Mouse (Mus musculus) midbrain, embryonic 12.5 days (tissue): ENCODE results near the gene Klk1b26. TPM values are rescaled to one million over a fixed set of nuclear protein-coding genes. Genes with fewer than 3 reads are reported as not detected.

Source experiments
- polyA plus RNA-seq: library from polyadenylated mRNA; unstranded; fragments of >200 nt; fragmentation: Nextera tagmentation; extraction: Ambion mirVana; gene quantifications from 2 replicates; pipeline ENCODE4 v1.2.1, GENCODE M21; 2016

Klk1b26 gene
- polyA plus RNA-seq, 1 experiment from 2014 or later, result not detected

Other genes with a start within 250 kb of the Klk1b26 start
- gene Klk12, start 243.3 kb upstream of the Klk1b26 start, polyA plus RNA-seq, result not detected in 2 replicates
- gene Klk11, start 237.6 kb upstream of the Klk1b26 start, polyA plus RNA-seq, result not detected in 2 replicates
- gene Klk10, start 231.1 kb upstream of the Klk1b26 start, polyA plus RNA-seq, result 0.13 TPM in 1 of 2 replicates, not detected in the other
- not detected in 2 replicates for gene Klk9, start 220.3 kb upstream of the Klk1b26 start, polyA plus RNA-seq
- gene Klk8, start 214.6 kb upstream of the Klk1b26 start, polyA plus RNA-seq, result 6.1 and 6.3 TPM in 2 replicates
- gene Klk7, start 200.9 kb upstream of the Klk1b26 start, polyA plus RNA-seq, result not detected in 2 replicates
- gene Klk6, start 187.7 kb upstream of the Klk1b26 start, polyA plus RNA-seq, result not detected in 2 replicates
- 0.18 and 0.33 TPM in 2 replicates for gene Klk5, start 170.2 kb upstream of the Klk1b26 start, polyA plus RNA-seq
- not detected in 2 replicates for gene Klk4, start 131.0 kb upstream of the Klk1b26 start, polyA plus RNA-seq
- gene Klk15, start 78.4 kb upstream of the Klk1b26 start, polyA plus RNA-seq, result not detected in 2 replicates
- gene Klk1b8, start 61.5 kb upstream of the Klk1b26 start, polyA plus RNA-seq, result not detected in 2 replicates
- not detected in 2 replicates for gene Klk1b1, start 45.4 kb upstream of the Klk1b26 start, polyA plus RNA-seq
- gene Klk1b9, start 36.1 kb upstream of the Klk1b26 start, polyA plus RNA-seq, result not detected in 2 replicates
- not detected in 2 replicates for gene Klk1b11, start 16.3 kb upstream of the Klk1b26 start, polyA plus RNA-seq
- gene Klk1b27, start 40.1 kb downstream of the Klk1b26 start, polyA plus RNA-seq, result not detected in 2 replicates
- not detected in 2 replicates for gene Klk1b21, start 90.2 kb downstream of the Klk1b26 start, polyA plus RNA-seq
- gene Klk1b22, start 100.5 kb downstream of the Klk1b26 start, polyA plus RNA-seq, result not detected in 2 replicates
- not detected in 2 replicates for gene Klk1b16, start 124.6 kb downstream of the Klk1b26 start, polyA plus RNA-seq
- not detected in 2 replicates for gene Klk1b24, start 176.1 kb downstream of the Klk1b26 start, polyA plus RNA-seq
- gene Klk1b3, start 186.0 kb downstream of the Klk1b26 start, polyA plus RNA-seq, result not detected in 2 replicates
- not detected in 2 replicates for gene Klk1b4, start 195.3 kb downstream of the Klk1b26 start, polyA plus RNA-seq
- gene Klk1b5, start 203.8 kb downstream of the Klk1b26 start, polyA plus RNA-seq, result not detected in 2 replicates
- not detected in 2 replicates for gene Klk1, start 213.2 kb downstream of the Klk1b26 start, polyA plus RNA-seq
- gene Gm36864, start 224.0 kb downstream of the Klk1b26 start, polyA plus RNA-seq, result not detected in 2 replicates
- gene 1700028J19Rik, start 234.5 kb downstream of the Klk1b26 start, polyA plus RNA-seq, result 1.1 and 1.6 TPM in 2 replicates
- gene 2410002F23Rik, start 234.6 kb downstream of the Klk1b26 start, polyA plus RNA-seq, result 174 and 194 TPM in 2 replicates
- gene Acp4, start 245.2 kb downstream of the Klk1b26 start, polyA plus RNA-seq, result 0.18 TPM in 2 replicates
- gene Gm15517, start 249.3 kb downstream of the Klk1b26 start, polyA plus RNA-seq, result not detected in 2 replicates